Mouse (Mus musculus) heart, embryonic 16.5 days (tissue): ENCODE results near the gene Odf3l1. TPM values are rescaled to one million over a fixed set of nuclear protein-coding genes. Genes with fewer than 3 reads are reported as not detected.
A peak's percentile ranks its signal among the peaks of the same experiment; 100 is the strongest.

ENCODE experiments used
- ATAC-seq: fragments of 200-750 bp; cut with Nextera tagmentation; replicated peaks from 2 replicates; pipeline ENCODE4 v1.8.0; 2017; ENCODE audit warnings: moderate number of reproducible peaks; ENCODE audit not compliant: insufficient read depth, low FRiP score; ENCODE audit errors: extremely low read depth
- H3K27ac ChIP-seq: fragments of 300-500 bp; sonication (generic); 2 replicates; pipeline ENCODE4 v1.5.1; 2014; ENCODE audit warnings: mild to moderate bottlenecking, low read length, control low read depth, moderate library complexity
- H3K27me3 ChIP-seq: fragments of 300-500 bp; sonication (generic); 2 replicates; pipeline ENCODE4 v1.6.1; 2014; ENCODE audit warnings: low read length, mixed read lengths; ENCODE audit not compliant: control insufficient read depth, insufficient read depth
- H3K36me3 ChIP-seq: fragments of 300-500 bp; sonication (generic); 2 replicates; pipeline ENCODE4 v1.6.1; 2014; ENCODE audit not compliant: control insufficient read depth, insufficient read depth
- H3K4me1 ChIP-seq: fragments of 300-500 bp; sonication (generic); 2 replicates; pipeline ENCODE4 v1.6.1; 2014; ENCODE audit warnings: low read length, mixed read lengths; ENCODE audit not compliant: control insufficient read depth, insufficient read depth
- H3K4me2 ChIP-seq: fragments of 300-500 bp; sonication (generic); 2 replicates; pipeline ENCODE4 v1.6.1; 2014; ENCODE audit warnings: low read depth, mild to moderate bottlenecking, control low read depth, low read length
- H3K4me3 ChIP-seq: fragments of 300-500 bp; sonication (generic); 2 replicates; pipeline ENCODE4 v1.5.1; 2014; ENCODE audit warnings: mild to moderate bottlenecking, control low read depth, low read length
- H3K9ac ChIP-seq: fragments of 300-500 bp; sonication (generic); 2 replicates; pipeline ENCODE4 v1.6.1; 2014; ENCODE audit warnings: low read length, control low read depth
- H3K9me3 ChIP-seq: fragments of 300-500 bp; sonication (generic); replicated peaks from 2 replicates; pipeline ENCODE4 v1.6.1; 2016; ENCODE audit warnings: low read length; ENCODE audit not compliant: control insufficient read depth
- WGBS: fragments of 180-500 bp; shearing (Covaris S2); extraction: QIAGEN DNeasy Blood & Tissue Kit; methylation state at CpG from one replicate; pipeline ENCODE4 v1.1.7; 2014; 5-methylcytosine and 5-hydroxymethylcytosine counted together
- polyA plus RNA-seq: library from polyadenylated mRNA; unstranded; fragments of >200 nt; fragmentation: Nextera tagmentation; extraction: Ambion mirVana; gene quantifications from 2 replicates; pipeline ENCODE4 v1.2.1, GENCODE M21; 2015

The Odf3l1 gene
- polyA plus RNA-seq, 1 experiment from 2014 or later, result 0.22 TPM

DNA sequence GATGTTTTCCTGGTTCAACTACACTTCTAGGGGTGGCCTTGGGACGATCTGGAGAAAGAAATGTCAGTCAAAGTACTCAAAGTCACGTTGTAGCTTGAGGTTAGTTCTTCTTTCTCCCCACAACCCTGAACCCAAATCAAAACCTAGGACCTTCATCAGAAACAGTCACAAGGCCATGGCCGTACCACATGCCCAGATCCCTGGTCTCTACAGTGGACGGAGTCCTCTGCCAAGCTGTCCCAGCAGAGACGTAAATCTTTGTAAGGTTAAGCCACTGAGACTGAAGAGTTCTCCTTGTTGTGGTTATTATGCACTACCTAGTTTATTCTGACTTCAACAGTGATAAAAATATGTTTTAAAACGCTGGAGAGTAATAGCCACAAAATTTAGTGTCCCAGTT lies 35.6 kb downstream of the Odf3l1 start:
- H3K9ac ChIP-seq, result no peak overlapping the region
- no peak overlapping the region for H3K4me2 ChIP-seq
- ATAC-seq, result no peak
- H3K9me3 ChIP-seq, result no peaks in the 10 kb centered on the region
- no peaks in the 10 kb centered on the region for H3K36me3 ChIP-seq
- WGBS, result 82% methylated on average over 6 of the region's 6 CpGs
- peaks cover 17% of the 10 kb centered on the region for H3K27me3 ChIP-seq
- H3K4me3 ChIP-seq, result no peak overlapping the region
- peaks cover 18% of the 10 kb centered on the region for H3K4me1 ChIP-seq
- no peak overlapping the region for H3K27ac ChIP-seq

- Histone ChIP-seq H3K9ac (no peak overlapping the region), H3K9me3 (no peaks in the 10 kb centered on the region), H3K4me1 (peaks cover 13% of the 10 kb centered on the region), H3K27ac (no peak overlapping the region), H3K4me3 (no peak overlapping the region), H3K36me3 (no peaks in the 10 kb centered on the region), H3K4me2 (no peak overlapping the region), H3K27me3 (peaks cover 17% of the 10 kb centered on the region)
- ATAC-seq, result no peak
- WGBS, result 30% methylated on average over 9 of the region's 9 CpGs
Observed at GRCm38 (mm10) chr9:56828146-56828545, 36.3 kb downstream of the Odf3l1 start.

- WGBS, result 20% methylated on average over 21 of the region's 21 CpGs
- H3K9me3 ChIP-seq, result no peaks in the 10 kb centered on the region
- H3K27me3 ChIP-seq, result peaks cover 17% of the 10 kb centered on the region
- no peak overlapping the region for H3K27ac ChIP-seq
- peak overlapping the region; percentile 21; the same call in 1 of the 2 replicates for H3K9ac ChIP-seq
- ATAC-seq, result no peak
- peaks cover 3% of the 10 kb centered on the region for H3K4me1 ChIP-seq
- no peaks in the 10 kb centered on the region for H3K36me3 ChIP-seq
- peak overlapping the region; percentile 42 for H3K4me2 ChIP-seq
- peak overlapping the region; percentile 18 for H3K4me3 ChIP-seq
Observed at GRCm38 (mm10) chr9:56825476-56826213, 38.8 kb downstream of the Odf3l1 start.

GRCm38 (mm10) chr9:56824900-56825299 lies 39.6 kb downstream of the Odf3l1 start:
- Histone ChIP-seq H3K27ac (no peak overlapping the region), H3K4me2 (no peak overlapping the region), H3K27me3 (peaks cover 17% of the 10 kb centered on the region), H3K36me3 (no peaks in the 10 kb centered on the region), H3K9ac (no peak overlapping the region), H3K4me1 (peaks cover 3% of the 10 kb centered on the region), H3K4me3 (no peak overlapping the region), H3K9me3 (no peaks in the 10 kb centered on the region)
- WGBS, result 5% methylated on average over 3 of the region's 3 CpGs
- ATAC-seq, result no peak

DNA sequence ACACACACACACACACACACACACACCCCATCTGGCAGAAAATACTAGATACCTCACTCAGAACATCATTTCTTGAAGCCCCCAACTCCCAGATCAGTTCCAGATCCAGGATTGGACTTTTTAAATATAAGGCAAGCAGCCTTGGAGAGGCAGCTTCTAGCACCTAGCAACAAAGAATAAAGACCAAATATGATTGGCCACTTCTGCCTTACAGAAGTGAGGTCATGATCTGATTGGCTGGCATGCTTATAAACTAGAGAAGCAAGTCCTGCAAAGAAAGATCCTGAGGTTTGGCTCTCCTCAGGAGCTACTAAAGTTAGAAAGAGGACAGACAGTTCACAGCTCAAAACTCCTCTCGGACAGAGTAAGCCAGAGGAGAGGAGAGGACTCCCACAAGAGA lies 53.6 kb downstream of the Odf3l1 start:
- H3K9me3 ChIP-seq, result peaks cover 3% of the 10 kb centered on the region; the same call in 1 of the 2 replicates
- no peak overlapping the region for H3K27ac ChIP-seq
- no peak overlapping the region for H3K4me2 ChIP-seq
- no peak overlapping the region for H3K9ac ChIP-seq
- no peaks in the 10 kb centered on the region for H3K36me3 ChIP-seq
- 0 out of 2 replicates have a peak, but pooled peaks cover 4% of the 10 kb centered on the region for H3K4me1 ChIP-seq
- no peak for ATAC-seq
- H3K27me3 ChIP-seq, result peaks cover 14% of the 10 kb centered on the region; the same call in 1 of the 2 replicates
- 73% methylated on average over 1 of the region's 1 CpGs for WGBS
- no peak overlapping the region for H3K4me3 ChIP-seq

DNA sequence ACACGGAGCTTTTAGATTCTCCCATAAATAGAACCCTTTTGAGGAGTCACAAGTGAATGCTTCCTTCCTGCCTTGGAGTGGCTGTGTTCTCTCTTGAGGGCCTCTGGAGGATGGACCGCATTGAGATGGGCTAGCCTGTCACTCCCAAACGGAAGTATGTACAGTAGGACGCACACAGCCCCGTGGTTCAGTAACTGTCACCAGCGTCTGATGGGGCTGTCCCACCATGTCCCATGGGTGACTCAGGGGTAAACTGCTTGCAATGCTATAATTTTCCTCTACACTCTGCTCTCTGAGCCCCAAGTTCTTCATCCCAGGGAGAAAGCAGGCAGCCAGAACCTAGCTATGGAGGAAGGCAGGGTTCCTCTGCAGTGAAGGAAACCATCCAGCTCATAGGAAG lies 56.5 kb downstream of the Odf3l1 start:
- H3K27ac ChIP-seq, result no peak overlapping the region
- no peaks in the 10 kb centered on the region for H3K36me3 ChIP-seq
- peaks cover 3% of the 10 kb centered on the region; the same call in 1 of the 2 replicates for H3K9me3 ChIP-seq
- peaks cover 8% of the 10 kb centered on the region for H3K27me3 ChIP-seq
- ATAC-seq, result no peak
- H3K9ac ChIP-seq, result no peak overlapping the region
- 73% methylated on average over 6 of the region's 6 CpGs for WGBS
- H3K4me3 ChIP-seq, result no peak overlapping the region
- H3K4me1 ChIP-seq, result 0 out of 2 replicates have a peak, but pooled peaks cover 1% of the 10 kb centered on the region
- H3K4me2 ChIP-seq, result no peak overlapping the region

GRCm38 (mm10) chr9:56803146-56803545 lies 61.3 kb downstream of the Odf3l1 start:
- H3K9me3 ChIP-seq, result no peaks in the 10 kb centered on the region
- no peak for ATAC-seq
- H3K4me2 ChIP-seq, result no peak overlapping the region
- no peaks in the 10 kb centered on the region for H3K4me1 ChIP-seq
- H3K36me3 ChIP-seq, result no peaks in the 10 kb centered on the region
- no peak overlapping the region for H3K4me3 ChIP-seq
- H3K27ac ChIP-seq, result no peak overlapping the region
- 89% methylated on average over 7 of the region's 7 CpGs for WGBS
- H3K27me3 ChIP-seq, result peaks cover 23% of the 10 kb centered on the region
- no peak overlapping the region for H3K9ac ChIP-seq

Other genes starting within 250 kb of the Odf3l1 start
- gene Lingo1, start 68.2 kb downstream of the Odf3l1 start, polyA plus RNA-seq, result 1.3 and 1.8 TPM in 2 replicates
- 29.3 and 38.6 TPM in 2 replicates for gene Cspg4, start 354 bp upstream of the Odf3l1 start, polyA plus RNA-seq
- 7.5 and 8.2 TPM in 2 replicates for gene Snx33, start 63.7 kb upstream of the Odf3l1 start, polyA plus RNA-seq
- 64.6 and 68.7 TPM in 2 replicates for gene Imp3, start 72.8 kb upstream of the Odf3l1 start, polyA plus RNA-seq
- gene Snupn, start 86.2 kb upstream of the Odf3l1 start, polyA plus RNA-seq, result 17.8 and 18.9 TPM in 2 replicates
- 12.7 and 14.5 TPM in 2 replicates for gene Ptpn9, start 130.2 kb upstream of the Odf3l1 start, polyA plus RNA-seq
- gene Sin3a, start 207.4 kb upstream of the Odf3l1 start, polyA plus RNA-seq, result 20.6 and 22.9 TPM in 2 replicates